Mouse (Mus musculus) regulatory T cell (primary cell): ENCODE data around the gene Tmem107.

Experiments used
- in situ Hi-C: fragments of 300-600 bp; cut with MboI, MseI; formaldehyde crosslinking; loops from one replicate; pipeline ENCODE4 v1.15.1; 2025; ENCODE audit warnings: high pct_unique_total_duplicates

The Tmem107 gene

GRCm38 (mm10) chr11:69103531-69104435, 33.2 kb downstream of the Tmem107 start:
- in situ Hi-C loops, result no loop called here

DNA sequence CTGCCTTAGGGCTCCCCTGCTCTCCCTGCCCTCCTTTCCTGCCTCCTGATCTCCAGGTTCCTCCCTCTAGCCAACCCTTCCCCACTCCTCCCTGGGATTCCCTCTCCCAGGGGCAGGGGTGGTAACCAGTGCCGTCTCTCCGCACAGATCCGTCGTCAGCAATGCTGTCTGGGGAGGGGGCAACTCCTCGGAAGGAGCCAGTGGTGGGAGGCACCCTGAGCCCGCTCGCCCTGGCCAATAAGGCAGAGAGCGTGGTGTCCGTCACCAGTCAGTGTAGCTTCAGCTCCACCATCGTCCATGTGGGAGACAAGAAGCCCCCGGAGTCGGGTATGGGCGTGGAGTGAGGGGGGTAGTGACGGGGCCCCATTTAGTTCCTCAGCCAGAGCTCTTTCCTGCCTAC, 33.9 kb downstream of the Tmem107 start:
- in situ Hi-C loops, result no loop called here

- in situ Hi-C loops, result no loop called here
Measured at GRCm38 (mm10) chr11:69105227-69105626, 34.6 kb downstream of the Tmem107 start.

- in situ Hi-C loops, result no loop called here
Measured at GRCm38 (mm10) chr11:69105796-69106195, 35.2 kb downstream of the Tmem107 start.

DNA sequence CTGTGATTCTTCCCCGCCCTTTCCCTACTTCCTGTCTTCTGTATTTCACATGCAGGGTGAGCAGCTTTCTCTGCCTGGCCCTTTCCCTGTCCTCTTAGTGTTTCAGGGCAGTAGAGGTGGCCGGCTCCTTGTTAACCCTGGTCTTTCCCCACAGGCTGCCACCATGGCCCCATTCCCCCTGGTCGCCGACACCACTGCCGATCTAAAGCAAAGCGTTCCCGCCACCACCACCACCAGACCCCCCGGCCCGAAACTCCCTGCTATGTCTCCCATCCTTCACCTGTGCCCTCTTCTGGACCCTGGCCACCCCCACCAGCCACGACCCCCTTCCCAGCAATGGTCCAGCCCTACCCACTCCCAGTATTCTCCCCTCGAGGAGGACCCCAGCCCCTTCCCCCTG, 35.7 kb downstream of the Tmem107 start:
- in situ Hi-C loops, result no loop called here

DNA sequence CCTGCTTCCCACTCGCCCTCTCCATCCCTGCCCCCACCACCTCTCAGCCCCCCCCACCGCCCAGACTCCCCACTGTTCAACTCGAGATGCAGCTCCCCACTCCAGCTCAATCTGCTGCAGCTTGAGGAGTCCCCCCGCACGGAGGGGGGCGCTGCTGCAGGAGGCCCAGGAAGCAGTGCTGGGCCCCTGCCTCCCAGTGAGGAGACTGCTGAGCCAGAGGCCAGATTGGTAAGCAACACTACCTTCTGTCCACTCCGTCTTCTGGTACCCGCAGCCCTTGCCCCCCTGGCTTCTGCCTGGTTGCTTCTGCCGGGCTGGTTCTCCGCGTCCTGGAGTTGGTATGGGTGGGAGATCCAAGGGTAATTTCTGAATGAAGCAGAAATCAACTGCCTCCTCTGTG, 36.2 kb downstream of the Tmem107 start:
- in situ Hi-C loops, result no loop called here

DNA sequence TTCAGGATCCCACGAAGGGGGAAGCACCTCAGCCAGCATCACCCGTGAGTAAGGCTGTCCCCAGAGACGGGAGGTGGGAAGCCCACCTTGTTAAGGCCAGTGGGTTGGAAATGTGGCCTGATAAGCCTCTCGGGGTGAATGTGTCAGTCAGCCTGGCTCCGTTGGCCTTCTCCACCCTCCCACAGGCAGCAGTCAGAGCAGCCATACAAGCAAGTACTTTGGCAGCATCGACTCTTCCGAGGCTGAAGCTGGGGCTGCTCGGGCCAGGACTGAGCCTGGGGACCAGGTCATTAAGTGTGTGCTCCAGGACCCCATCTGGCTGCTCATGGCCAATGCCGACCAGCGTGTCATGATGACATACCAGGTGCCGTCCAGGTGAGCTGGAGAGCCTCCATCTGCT, 37.1 kb downstream of the Tmem107 start:
- in situ Hi-C loops, result no loop called here

- in situ Hi-C loops, result no loop called here
Measured at GRCm38 (mm10) chr11:69108223-69108622, 37.6 kb downstream of the Tmem107 start.

GRCm38 (mm10) chr11:69109032-69109900, 38.7 kb downstream of the Tmem107 start:
- in situ Hi-C loops, result no loop called here

DNA sequence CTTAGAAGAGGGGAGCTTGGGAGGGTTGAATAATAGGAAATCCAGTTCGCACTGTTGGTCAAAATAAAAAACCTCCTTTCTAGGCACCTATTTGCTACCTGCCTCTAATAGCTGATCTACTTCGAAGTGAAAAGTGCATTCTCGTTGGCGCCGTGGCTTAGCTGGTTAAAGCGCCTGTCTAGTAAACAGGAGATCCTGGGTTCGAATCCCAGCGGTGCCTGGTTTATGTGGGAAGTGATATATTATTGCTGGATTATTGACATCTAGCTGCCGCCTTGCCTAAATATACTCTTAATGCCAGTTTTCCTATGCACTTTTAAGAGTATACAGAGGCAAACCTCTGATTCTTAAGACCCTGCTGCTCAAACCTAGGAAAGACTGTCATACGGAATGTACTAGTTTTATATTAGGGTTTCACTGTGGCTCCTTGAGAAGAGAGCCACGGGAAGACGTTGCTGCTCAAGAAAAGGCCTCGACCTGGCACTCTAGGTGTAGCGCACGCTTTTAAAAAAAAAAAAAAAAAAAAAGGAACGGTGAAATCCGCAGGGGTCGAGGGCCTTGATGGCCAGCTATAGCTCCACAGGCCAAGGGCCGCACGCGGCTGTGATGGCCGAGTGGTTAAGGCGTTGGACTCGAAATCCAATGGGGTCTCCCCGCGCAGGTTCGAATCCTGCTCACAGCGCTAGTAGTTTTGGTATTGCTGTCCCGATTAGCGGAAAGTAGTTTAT, 39.9 kb downstream of the Tmem107 start:
- in situ Hi-C loops, result no loop called here

GRCm38 (mm10) chr11:69111051-69111810, 40.6 kb downstream of the Tmem107 start:
- in situ Hi-C loops, result no loop called here

DNA sequence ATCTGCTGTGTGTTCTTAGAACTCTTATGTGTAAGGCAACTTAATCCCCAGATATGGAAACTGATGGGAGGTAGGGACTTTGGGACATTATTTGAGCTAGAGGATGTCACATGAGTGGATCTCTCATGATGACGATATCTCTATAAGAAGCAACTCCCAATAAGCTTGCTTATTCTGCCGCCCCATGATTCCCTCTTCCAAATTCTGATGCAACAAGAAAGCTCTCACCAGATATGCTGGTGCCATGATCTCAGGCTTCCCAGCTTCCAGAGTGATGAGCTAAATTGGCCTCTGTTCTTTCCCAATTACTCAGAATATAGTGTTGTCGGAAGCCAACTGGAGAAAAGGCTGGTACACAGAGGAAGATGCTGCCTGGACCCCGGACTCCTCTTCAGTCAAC, 41.3 kb downstream of the Tmem107 start:
- in situ Hi-C loops, result no loop called here

DNA sequence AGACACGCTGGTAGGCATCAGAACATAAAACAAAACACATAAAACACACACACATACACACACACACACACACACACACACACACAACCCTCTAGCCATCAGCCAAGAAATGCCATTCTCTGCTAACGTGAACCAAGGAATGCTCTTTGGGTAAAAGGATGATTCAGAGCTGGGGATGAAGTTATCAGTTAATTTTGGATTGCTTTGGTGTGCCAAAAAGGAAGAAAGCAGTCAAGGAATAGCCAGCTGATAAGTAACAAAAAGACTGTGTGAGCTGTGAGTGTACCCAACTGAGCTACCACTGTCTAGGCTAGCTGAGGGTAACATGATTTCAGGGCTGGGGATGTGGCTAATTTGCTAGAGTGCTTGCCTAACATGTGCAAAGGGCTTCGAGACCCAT, 43.4 kb downstream of the Tmem107 start:
- in situ Hi-C loops, result no loop called here

- in situ Hi-C loops, result no loop called here
Measured at GRCm38 (mm10) chr11:69114621-69115020, 44.0 kb downstream of the Tmem107 start.

DNA sequence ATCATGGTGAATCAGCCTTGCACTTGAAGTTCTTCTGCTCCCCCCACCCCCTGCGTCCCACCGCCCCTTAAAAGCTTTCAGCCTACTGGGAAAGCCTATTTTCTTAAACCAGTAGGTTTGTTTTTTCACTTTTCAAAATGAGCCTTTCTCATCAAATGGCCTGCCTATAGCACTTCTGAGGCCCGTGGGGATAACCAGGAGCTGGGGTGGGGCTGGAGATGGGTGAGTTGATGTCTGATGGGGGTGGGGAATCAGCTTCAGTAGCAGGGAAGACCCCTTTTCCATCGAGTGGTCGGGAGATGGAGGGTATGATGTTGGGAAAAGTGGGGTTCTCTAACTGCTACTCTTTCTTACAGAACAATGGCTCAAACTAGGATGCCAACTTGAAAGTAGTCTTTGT, 46.2 kb downstream of the Tmem107 start:
- in situ Hi-C loops, result no loop called here

- in situ Hi-C loops, result no loop called here
Measured at GRCm38 (mm10) chr11:69117737-69118695, 47.4 kb downstream of the Tmem107 start.

GRCm38 (mm10) chr11:69118765-69119164, 48.2 kb downstream of the Tmem107 start:
- in situ Hi-C loops, result no loop called here

GRCm38 (mm10) chr11:69119446-69120155, 49.0 kb downstream of the Tmem107 start:
- in situ Hi-C loops, result loop anchor here (5.0 kb wide), 1 partner anchor 57 kb away; no protein-coding TSS in a partner anchor
